Mouse (Mus musculus) ES-Bruce4 (cell line): ENCODE measurements around the gene Sh3gl1.

Experiments
- EP300 ChIP-seq: IDR thresholded peaks from 2 replicates; pipeline ENCODE4 v1.6.1; 2011; ENCODE audit warnings: low read depth, low read length; ENCODE audit not compliant: insufficient read depth
- POLR2A ChIP-seq: IDR thresholded peaks from one replicate; pipeline ENCODE4 v1.8.1; 2011; ENCODE audit warnings: low read length; ENCODE audit not compliant: insufficient read depth

DNA sequence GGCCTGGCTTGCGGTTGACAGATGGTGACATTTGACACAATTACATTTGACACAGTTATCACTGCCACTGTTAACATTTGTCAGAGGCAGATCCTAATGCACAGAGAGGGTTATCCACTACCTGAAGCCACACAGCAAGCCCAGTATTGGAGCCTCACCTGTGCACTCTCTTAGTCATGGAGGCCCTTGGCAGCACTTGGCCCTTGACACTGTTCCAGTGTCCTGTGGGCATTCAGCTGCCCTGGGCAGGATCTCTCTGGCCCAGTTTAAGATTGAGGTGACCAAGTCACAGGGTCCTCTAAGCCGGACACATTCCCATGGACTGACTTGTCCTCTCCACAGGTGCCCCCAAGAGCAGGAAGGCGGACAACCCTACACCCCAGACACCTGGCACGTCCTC is 69.2 kb downstream of the Sh3gl1 start:
- no peak for TF ChIP-seq EP300
- TF ChIP-seq POLR2A = no peak
